Mouse (Mus musculus) liver, adult 2 months (tissue): ENCODE results near the gene Tie1.

Experiments used
- CTCF ChIP-seq: fragments of 200-500 bp; IDR thresholded peaks from 2 replicates; pipeline ENCODE4 v1.5.1; 2011; ENCODE audit warnings: low read depth, low read length, control low read depth
- POLR2A ChIP-seq: fragments of 200-500 bp; IDR thresholded peaks from 2 replicates; pipeline ENCODE4 v1.6.1; 2011; ENCODE audit warnings: low read length, control low read depth; ENCODE audit not compliant: insufficient read depth; ENCODE audit errors: extremely low read depth

GRCm38 (mm10) chr4:118500792-118501191, 10.9 kb upstream of the Tie1 start:
- TF ChIP-seq POLR2A, result no peak
- no peak for TF ChIP-seq CTCF
